Mouse (Mus musculus) kidney, adult 2 months (tissue): ENCODE measurements around the gene Prl2b1.

Source experiments
- CTCF ChIP-seq: fragments of 200-500 bp; conservative IDR thresholded peaks from 2 replicates; pipeline ENCODE4 v1.5.1; 2011; ENCODE audit warnings: low read depth, mild to moderate bottlenecking, control low read depth, low read length, moderate library complexity, mixed read lengths; ENCODE audit not compliant: insufficient read depth, insufficient read length
- POLR2A ChIP-seq: fragments of 200-500 bp; IDR thresholded peaks from one replicate; pipeline ENCODE4 v1.6.1; 2011; ENCODE audit warnings: low read depth, low read length, control low read depth

- TF ChIP-seq POLR2A (no peak), CTCF (no peak)
Observed at GRCm38 (mm10) chr13:27433159-27433558, 42.5 kb upstream of the Prl2b1 start.
